ENCODE assay signal across 8 mouse cellular contexts in the genomic region with DNA sequence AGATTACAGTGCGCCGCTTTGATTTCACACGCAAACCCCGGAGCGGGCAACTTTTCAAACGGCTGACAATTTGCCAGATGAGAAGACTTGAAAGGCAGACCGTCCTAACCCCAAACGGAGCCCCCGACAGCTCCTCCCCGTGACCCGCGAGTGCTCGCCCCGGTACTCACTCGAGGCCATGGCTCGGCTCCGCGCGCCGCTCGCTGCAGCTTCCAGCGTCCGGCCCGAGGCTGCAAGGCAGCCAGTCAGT. TPM values are rescaled to one million over a fixed set of nuclear protein-coding genes. Genes with fewer than 3 reads are reported as not detected.
DNase-seq lines count a peak whose midpoint lies in the region; ATAC-seq and TF ChIP-seq lines count a peak whose summit lies in the region.

No protein-coding gene starts in this region.

- H3K4me3 ChIP-seq in kidney, adult 2 months (ENCODE audit: insufficient read depth, low read depth, low read length): peak overlapping the region; percentile 93
- peak overlapping the region; percentile 90 for H3K4me3 ChIP-seq in bone marrow, adult 2 months (replicated peaks; ENCODE audit: control insufficient read depth, low read depth, low read length)
- peak overlapping the region; percentile 73 for H3K4me3 ChIP-seq in hindbrain, embryonic 12.5 days
- H3K4me3 ChIP-seq in midbrain, embryonic 13.5 days (replicated peaks): peak overlapping the region; percentile 76

- peak overlapping the region; percentile 80 for H3K4me2 ChIP-seq in hindbrain, embryonic 12.5 days (replicated peaks)
- H3K4me2 ChIP-seq in midbrain, embryonic 13.5 days (replicated peaks): peak overlapping the region; percentile 81

- peak overlapping the region; percentile 73 for H3K9ac ChIP-seq in hindbrain, embryonic 12.5 days
- peak overlapping the region; percentile 76 for H3K9ac ChIP-seq in midbrain, embryonic 13.5 days (replicated peaks)

- no peak for TF ChIP-seq POLR2A in kidney, adult 2 months (IDR thresholded peaks at IDR 0.05; ENCODE audit: low read depth, low read length)
- no peak for TF ChIP-seq POLR2A in bone marrow, adult 2 months (IDR thresholded peaks at IDR 0.05; ENCODE audit: borderline replicate concordance, control insufficient read depth, low read depth, low read length)

- H3K4me1 ChIP-seq in kidney, adult 2 months (ENCODE audit: control insufficient read depth, insufficient read depth, low read length): peaks cover 5% of the 10 kb centered on the region; the same call in 1 of the 2 replicates
- no peaks in the 10 kb centered on the region; the same call in 1 of the 2 replicates for H3K4me1 ChIP-seq in bone marrow, adult 2 months (ENCODE audit: control insufficient read depth, insufficient read depth, low read length)
- H3K4me1 ChIP-seq in hindbrain, embryonic 12.5 days: peaks cover 5% of the 10 kb centered on the region; the same call in 1 of the 2 replicates
- H3K4me1 ChIP-seq in midbrain, embryonic 13.5 days (replicated peaks): peaks cover 6% of the 10 kb centered on the region

- no peak for ATAC-seq in hindbrain, embryonic 12.5 days (ENCODE audit: low FRiP score)
- ATAC-seq in midbrain, embryonic 13.5 days: no peak

- no peaks in the 10 kb centered on the region for H3K36me3 ChIP-seq in kidney, adult 2 months (ENCODE audit: control insufficient read depth, insufficient read depth, low read length)
- no peaks in the 10 kb centered on the region for H3K36me3 ChIP-seq in hindbrain, embryonic 12.5 days
- no peaks in the 10 kb centered on the region for H3K36me3 ChIP-seq in midbrain, embryonic 13.5 days

- under 1% methylated on average over 24 of the region's 24 CpGs for WGBS in kidney, adult 2 months
- WGBS in bone marrow, adult 2 months: under 1% methylated on average over 24 of the region's 24 CpGs
- WGBS in hindbrain, embryonic 12.5 days: 1% methylated on average over 24 of the region's 24 CpGs
- WGBS in midbrain, embryonic 13.5 days: under 1% methylated on average over 24 of the region's 24 CpGs

- no peak for TF ChIP-seq CTCF in kidney, adult 2 months (conservative IDR thresholded peaks at IDR 0.05; ENCODE audit: insufficient read depth, insufficient read length, low read depth, low read length)
- no peak for TF ChIP-seq CTCF in bone marrow, adult 2 months (IDR thresholded peaks at IDR 0.05; ENCODE audit: control insufficient read depth, insufficient read depth, low read length)

- H3K9me3 ChIP-seq in hindbrain, embryonic 12.5 days (replicated peaks): no peaks in the 10 kb centered on the region
- no peaks in the 10 kb centered on the region for H3K9me3 ChIP-seq in midbrain, embryonic 13.5 days

- no peaks in the 10 kb centered on the region for H3K27me3 ChIP-seq in kidney, adult 2 months (replicated peaks; ENCODE audit: control insufficient read depth, insufficient read depth, low read length)
- H3K27me3 ChIP-seq in hindbrain, embryonic 12.5 days: peaks cover 5% of the 10 kb centered on the region; the same call in 1 of the 2 replicates
- peaks cover 15% of the 10 kb centered on the region for H3K27me3 ChIP-seq in midbrain, embryonic 13.5 days

- peak overlapping the region; percentile 79 for H3K27ac ChIP-seq in kidney, adult 2 months (ENCODE audit: insufficient read depth, low read depth, low read length)
- H3K27ac ChIP-seq in bone marrow, adult 2 months (ENCODE audit: control insufficient read depth, insufficient read depth, low read depth, low read length, poor library complexity): peak overlapping the region; percentile 100
- peak overlapping the region; percentile 89 for H3K27ac ChIP-seq in hindbrain, embryonic 12.5 days
- H3K27ac ChIP-seq in midbrain, embryonic 13.5 days: peak overlapping the region; percentile 86

- DNase-seq in kidney, adult 2 months: no peak
- DNase-seq in kidney, postnatal 14 days: no peak
- DNase-seq in urinary bladder, postnatal 25 days (ENCODE audit: low spot score): no peak
- DNase-seq in MN1 (ENCODE audit: low spot score): no peak
- DNase-seq in layer of hippocampus, postnatal 14 days (ENCODE audit: low spot score in 2 of 2): no peak

RNA-seq across cellular contexts. Expression of a gene that starts 0.3 kb away (rescaled TPM):
- polyA plus RNA-seq in kidney, adult 2 months (2012; rRNA removed): 0.72 and 1.3 TPM in 2 replicates
- 1.9 and 4.1 TPM in 2 replicates for polyA plus RNA-seq in bone marrow, adult 2 months (2011; ENCODE audit: insufficient read depth, insufficient read length, low replicate concordance, missing spikeins)
- polyA plus RNA-seq in hindbrain, embryonic 12.5 days (2016; fragmentation: Nextera tagmentation; extraction: Ambion mirVana): 0.80 and 0.93 TPM in 2 replicates
- 0.24 and 0.31 TPM in 2 replicates for polyA plus RNA-seq in midbrain, embryonic 13.5 days (2015; fragmentation: Nextera tagmentation; extraction: Ambion mirVana)
- total RNA-seq in layer of hippocampus, postnatal 14 days (2021): 1 to 10 TPM; 3.5 to 4.2 TPM
